Mouse (Mus musculus): ENCODE measurements around the gene N4bp2l2.

DNA sequence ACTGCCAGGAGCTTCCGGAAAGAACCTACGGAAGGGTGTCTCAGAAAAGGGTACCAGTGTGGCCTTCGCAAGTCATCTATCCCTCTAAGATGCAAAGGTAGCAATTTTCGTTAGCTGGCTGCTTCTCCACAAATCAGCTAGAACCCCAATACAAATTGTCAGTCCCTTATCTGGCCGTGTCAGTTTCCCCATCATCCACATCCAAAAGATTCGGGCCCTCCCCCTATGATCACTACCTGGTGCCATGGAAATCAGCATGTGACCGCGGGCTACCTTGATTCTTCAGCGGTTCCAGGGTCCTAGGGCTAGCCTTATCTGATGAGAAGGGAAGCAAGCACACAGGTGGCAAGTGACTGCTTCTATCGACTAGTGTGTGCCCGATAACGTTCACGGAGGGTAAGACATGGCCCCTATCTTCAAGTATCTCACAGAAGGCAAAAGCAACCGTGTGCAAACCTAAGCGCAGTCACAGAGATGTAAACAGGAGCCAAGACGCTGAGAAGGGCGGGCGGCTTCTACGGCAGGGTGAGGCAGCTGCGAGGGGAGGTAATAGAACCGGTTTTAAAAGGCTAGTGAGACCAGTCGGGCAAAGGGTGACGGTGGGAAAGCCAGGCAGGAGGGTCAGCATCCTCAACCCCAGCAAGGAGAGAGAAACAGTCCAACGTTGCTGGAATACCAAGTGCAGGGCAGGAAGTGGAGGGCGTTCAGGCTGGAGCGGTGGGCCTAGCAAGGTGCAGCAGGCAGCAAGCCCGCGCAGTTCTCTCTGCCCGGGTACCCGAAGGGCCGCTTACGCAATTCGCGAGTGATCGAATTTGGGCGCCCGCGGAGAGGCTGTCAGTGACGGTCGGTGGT lies 72.9 kb downstream of the N4bp2l2 start:
- TF ChIP-seq MYOD1 (IDR thresholded peaks at IDR 0.05; ENCODE audit: control insufficient read depth, insufficient read length, low read depth) (no peak), CTCF (IDR thresholded peaks at IDR 0.05; ENCODE audit: control insufficient read depth, insufficient read depth, insufficient read length) (no peak), USF1 (IDR thresholded peaks at IDR 0.05; ENCODE audit: low read depth) (no peak), CEBPB (IDR thresholded peaks at IDR 0.05; ENCODE audit: low read depth) (no peak)
